Mouse (Mus musculus): ENCODE measurements around the gene Ccdc82. TPM values are rescaled to one million over a fixed set of nuclear protein-coding genes. Genes with fewer than 3 reads are reported as not detected.

Gene Ccdc82
- total RNA-seq (2021): 17.3 and 19.6 TPM in 2 replicates
- long read RNA-seq, full-length matches to known transcripts: 7 of 11 reads
- long read RNA-seq, partial matches to known transcripts: 3 of 11 reads
- long read RNA-seq, other reads (novel, unspliced or antisense): 1 of 11 reads

DNA sequence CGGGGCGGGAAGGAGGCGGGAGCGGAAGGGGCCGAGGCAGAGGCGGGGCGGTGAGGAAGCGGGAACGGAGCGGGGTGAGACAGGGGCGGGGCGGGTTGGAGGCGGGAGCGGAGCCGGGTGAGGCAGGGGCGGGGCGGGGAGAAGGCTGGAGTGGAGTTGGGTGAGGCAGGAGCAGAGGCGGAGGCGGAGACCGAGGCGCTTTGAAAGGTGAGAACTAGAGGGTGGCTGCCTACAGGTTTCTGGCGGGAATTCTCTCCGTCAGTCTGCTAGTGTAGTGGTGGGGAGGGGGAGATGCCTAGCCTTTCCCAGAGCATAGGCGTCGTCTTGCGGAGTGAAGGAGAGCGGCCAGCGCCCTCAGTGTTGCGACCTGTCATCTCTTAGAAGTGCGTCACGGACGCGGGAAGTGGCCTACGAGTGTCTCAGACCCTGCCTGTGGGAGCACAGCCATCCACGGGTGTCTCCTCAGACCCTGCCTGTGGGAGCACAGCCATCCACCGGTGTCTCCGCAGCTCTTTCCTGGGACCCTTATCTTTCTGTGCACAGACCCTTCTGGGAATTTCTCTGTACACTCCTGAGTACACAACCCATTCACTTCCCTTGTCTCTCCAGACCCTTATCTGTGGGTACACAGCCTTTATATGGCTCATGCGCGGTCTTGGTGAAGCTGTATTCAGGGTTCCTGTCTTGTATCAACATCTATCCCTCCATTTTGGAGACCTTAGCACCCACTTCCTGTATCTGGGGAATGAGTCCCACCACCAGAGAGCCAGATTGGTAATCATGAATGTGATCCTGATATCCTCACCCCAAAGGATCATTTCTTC is at the start of gene Ccdc82:
TSS of gene Ccdc82 (plus strand) at position 141 of the 824 bp plus-strand sequence.
- DNase-seq: peak; percentile 97

DNA sequence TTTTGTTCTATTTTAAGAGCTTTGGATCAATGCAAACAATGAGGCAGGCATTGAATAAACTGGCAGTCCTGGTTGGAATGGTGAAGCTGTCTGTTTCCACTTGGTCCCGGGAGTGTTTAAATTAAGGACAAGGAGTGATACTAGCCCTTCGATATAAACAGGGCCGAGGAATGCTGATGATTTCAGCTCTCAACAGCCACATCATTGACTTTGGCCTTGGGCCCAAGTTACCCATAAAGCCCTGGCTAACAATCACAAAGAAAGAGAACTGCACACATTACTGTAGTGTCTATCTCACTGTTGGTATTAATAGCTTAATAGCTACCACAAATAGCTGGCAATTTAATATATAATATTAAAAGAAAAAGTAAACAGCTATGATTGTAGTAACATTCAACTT is 46.7 kb upstream of the Ccdc82 start:
- no peak for DNase-seq

DNA sequence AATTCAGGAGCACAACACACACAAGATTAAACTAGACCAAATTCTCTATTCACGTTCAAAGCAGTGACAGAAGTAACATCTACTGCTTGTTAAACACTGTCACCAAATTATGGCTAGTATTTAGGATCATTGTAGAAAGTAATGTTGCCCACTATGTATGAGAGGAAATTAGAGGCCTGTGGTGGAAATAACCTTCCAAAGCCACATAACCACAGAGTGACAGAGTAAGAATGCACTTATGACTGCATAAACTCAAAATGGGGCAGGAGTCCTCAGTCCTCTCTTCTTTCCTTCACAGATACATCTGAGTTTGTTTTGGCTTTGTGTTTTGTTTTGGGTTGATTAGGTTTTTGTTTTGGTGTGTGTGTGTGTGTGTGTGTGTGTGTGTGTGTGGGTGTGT is 43.6 kb upstream of the Ccdc82 start:
- no peak for DNase-seq

DNA sequence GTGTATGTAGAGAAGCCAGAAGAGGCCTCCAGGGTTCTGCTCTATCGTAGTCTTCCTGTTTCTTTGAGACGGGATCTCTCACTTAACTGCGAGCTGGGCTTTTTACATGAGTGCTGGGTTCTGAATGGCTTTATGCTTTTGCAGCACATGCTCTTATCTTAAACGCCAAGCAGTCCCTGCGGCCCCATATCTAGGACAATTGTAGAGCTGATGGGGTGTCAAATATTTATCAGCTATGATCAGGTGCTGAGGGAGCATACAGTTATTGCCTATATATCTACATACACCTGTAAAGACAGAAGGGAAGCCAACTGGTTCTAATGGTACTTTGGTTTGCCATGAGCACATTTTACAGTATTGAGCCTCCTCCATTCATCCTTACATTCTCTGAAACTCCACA is 43.1 kb upstream of the Ccdc82 start:
- DNase-seq: no peak

DNA sequence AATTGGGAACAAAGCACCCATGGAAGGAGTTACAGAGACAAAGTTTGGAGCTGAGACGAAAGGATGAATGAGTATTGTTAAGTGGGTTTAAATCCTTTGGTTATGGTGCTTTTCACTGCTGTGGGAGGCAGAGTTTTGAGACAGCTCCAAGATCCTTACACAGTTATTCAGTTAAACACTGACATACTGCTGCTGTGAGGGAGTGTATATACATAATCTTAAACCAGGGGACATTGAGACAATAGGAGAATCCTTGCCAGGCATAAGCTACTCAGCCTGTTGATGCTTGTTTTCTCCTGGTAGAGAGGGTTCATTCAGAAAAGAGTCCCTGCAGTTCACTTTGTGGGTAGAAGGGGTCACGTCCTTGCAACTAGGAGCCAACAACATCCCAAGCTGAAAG is 40.4 kb upstream of the Ccdc82 start:
- DNase-seq: no peak

DNA sequence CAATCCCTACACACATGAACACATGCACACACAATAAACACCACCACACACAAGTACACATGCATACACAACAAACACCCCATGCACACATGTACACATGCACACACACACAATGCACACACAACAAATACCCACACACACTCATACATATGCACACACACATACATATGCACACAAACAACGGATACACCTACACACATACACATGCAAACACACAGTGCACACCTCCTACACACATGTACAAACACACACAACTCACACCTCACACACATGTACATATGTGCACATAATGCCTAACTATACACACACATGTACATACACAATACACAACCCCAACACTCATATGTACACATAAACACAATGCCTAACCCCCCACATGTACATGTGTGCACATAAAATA is 20.9 kb upstream of the Ccdc82 start:
- no peak for DNase-seq

DNA sequence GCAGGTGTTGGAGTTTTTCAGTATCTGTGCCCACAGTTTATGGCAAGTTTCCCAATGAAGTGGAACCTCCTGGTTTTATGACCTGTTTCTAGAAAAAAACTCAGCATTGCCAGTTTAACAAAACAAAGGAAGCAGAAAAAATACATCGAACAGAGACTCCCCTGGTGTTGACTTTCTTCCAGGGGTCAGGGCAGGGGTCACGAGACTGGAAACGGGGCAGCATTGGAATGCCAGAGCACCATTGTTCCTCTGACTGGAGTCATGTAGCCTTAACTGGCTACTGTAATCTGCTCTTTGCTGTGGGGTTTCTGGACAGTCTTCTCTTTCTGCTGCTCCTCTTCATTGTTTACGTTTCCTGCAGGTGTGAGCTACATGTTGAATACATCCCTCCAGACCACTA is 16.2 kb upstream of the Ccdc82 start:
- DNase-seq: no peak

DNA sequence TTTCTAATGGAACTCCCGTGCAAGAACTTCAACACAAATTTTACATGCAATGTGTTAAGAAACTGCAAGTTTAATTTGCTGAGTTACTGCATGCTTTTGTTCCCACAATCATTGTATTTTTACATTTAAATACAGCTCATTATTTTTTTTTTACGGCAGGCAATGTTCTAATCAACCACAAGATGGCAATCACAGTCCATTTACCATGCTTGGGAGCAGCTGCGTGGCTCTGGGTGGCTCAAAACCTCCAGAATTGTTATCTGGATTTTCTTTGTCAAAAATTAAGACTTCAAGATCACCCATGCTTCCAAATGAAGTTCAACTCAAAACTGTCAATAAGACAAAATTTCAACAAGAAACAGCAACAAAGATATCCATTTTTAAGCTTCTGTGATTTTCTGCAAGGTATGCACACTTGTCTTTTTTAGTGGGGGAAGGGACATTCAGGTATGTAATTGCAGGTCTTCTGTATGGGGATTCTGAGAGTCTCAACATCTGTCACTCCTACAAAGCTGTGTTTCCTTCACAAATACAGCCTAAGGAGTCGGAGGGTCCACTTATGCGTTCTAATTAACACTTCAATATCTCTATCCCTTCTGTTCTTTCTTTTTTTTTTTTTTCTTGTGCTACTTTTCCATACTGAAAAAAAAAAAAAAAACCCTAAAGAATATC is 15.1 kb upstream of the Ccdc82 start:
- DNase-seq: no peak

DNA sequence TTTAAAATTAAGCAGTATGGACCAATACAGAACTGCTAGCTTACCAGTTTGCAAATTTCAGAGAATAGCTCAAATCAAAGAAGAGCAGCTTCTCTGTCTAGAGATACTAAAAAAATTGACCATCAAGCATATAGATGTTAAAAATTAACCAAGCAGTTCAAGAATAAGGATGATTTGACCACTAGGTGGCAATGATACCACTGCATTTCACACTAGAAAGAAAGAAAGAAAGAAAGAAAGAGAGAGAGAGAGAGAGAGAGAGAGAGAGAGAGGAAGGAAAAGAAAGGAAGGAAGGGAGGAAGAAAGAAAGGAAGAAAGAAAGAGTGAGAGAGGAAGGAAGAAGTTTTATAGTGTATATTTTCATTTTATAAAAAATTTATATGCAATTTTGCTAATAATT is 4.4 kb upstream of the Ccdc82 start:
- no peak for DNase-seq

DNA sequence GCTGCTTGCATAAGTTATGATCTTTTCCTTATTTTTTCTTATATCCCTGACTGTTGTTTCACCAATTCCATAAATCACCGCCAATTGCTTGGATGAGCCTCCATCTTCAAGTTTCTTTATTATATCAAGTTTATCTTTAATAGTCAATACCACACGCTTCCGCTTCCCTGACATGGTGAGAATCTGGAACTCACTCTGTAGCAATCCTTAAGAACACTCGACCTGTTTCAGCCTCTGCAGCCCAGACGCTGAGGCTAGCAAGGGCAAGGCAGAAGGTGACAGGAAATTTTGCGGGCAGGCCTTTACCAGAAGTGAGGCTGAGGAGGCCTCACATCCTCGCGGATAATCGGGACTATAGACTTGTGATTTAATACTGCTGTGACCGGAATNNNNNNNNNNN is 1.3 kb upstream of the Ccdc82 start, which contains the start of gene Jrkl:
TSS of gene Jrkl (minus strand) at position 349 of the 400 bp plus-strand sequence.
- no peak for DNase-seq

DNA sequence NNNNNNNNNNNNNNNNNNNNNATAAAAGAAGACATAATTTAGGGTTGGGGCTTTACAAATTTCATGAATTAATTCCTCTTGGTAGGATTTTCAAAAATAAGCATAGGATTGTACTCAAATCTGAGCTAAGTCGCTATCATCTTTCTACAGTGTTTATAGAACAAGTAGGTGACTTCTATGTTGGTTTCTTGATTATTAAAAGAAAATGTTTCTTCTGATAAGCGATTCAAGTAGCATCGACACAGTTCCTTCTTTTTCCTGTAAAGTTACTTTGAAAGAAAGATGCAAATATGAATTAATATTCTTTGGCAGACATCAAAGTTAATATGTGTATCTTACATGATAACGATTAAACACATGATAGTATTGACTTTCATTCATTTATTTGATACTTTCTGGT is 1.3 kb downstream of the Ccdc82 start:
- no peak for DNase-seq

DNA sequence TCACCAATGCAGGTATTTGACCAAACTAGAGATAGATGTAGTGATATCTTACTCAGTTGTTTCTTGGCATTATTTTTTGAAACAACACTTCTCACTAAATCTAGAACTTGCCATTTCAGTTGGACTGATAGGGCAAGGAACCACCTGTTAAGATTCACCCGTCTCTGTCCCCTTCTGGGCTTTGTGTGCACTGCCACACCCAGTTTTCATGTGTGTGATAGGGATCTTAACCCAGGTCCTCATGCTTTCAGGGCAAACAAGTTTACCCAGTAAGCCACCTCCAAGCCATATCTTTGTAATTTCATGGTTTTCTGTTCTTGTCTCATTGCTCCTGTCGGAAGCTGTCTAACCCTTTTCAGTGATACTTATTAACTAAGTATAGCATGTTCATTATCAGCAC is 4.5 kb downstream of the Ccdc82 start:
- DNase-seq: no peak

DNA sequence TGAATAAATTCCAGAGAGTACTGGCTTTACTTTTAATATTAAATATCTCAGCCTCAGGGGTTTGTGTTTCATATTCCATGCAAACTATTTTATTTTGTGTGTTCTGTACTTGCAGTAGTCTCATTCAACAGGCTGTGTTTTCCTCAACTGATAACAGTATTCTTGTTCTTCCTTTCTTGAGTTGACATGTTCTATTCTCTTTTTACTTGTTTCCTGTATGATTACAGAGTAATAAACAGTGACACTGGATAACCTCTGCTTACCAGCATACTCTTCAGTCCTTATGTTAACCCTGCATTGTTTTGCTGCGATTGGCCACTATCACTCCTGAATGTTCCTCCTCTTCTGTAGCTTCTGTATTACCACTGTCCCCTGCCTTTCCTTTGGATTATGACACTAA is 10.0 kb downstream of the Ccdc82 start:
- DNase-seq: no peak

DNA sequence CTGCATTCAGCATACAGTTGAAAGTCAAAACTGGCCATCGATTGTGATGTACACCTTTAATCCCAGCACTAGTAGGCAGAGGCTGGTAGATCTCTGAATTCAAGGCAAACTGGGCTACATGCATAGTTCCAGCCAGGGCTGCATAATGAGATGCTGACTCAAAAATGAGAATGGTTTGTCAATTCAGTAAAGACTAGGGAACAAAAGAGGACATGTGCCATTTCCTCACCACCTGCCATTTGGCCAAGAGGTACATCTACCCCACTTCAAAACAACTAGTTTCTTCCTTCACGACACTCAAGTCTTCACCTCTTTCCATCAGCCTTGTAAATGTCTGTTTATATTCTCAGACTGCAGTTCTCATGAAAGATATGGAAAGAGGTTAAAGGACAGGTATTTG is 11.4 kb downstream of the Ccdc82 start:
- no peak for DNase-seq

DNA sequence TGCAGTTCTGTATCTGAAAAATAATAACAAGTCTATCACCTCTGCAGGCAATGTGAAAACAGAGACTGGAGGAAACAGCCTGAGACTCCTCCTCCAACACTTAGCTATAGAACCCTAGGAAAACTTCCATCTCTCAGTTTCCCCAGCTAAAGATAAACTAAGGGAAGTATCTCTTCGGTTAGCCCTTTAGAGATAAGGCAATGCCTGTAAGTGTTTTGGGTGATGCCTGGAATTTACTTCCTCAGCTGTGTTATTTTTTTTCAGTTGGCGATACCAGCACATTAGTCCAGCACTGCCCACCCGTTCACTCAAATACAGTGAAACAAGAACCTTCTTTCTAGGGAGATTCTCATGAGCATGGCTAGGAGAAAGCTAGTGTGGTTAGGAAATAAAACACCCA is 14.2 kb downstream of the Ccdc82 start:
- no peak for DNase-seq

DNA sequence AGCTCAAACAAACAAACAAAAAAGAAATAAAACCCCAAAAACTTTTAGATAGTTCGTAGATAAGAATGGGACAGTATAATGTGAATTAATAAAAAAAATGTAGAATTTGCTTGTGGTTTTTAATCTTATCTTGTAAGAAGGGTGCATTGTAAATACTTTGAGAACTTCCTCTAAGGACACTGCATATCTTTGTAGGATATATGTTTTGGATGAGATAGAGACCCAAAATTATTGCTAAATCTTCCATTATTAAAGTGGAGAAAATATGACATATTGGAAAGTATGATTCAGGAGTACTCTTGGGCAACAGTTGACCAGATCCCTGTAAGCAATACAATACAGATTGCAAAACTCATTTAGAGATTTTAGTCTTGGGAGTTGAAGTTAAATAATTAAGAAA is 26.5 kb downstream of the Ccdc82 start:
- DNase-seq: no peak

DNA sequence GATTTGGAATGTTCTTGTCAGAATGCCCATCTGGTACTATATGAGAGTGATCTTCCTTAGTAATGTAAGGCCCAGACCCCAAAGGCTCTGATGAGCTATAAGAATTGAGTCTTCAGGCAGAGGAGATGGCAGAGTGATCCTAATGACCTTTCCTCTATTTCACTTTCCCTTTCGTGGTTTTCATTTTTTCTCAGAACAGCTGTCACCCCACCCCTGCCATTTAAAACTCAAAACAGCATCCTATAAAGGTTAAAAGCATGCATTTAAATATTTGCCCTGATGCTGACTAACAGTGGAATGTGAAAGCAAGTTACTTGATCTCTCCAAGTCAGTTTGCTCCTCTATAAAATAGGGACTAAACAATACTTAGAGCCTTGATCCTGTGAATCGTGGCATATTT is 40.7 kb downstream of the Ccdc82 start:
- DNase-seq: no peak

DNA sequence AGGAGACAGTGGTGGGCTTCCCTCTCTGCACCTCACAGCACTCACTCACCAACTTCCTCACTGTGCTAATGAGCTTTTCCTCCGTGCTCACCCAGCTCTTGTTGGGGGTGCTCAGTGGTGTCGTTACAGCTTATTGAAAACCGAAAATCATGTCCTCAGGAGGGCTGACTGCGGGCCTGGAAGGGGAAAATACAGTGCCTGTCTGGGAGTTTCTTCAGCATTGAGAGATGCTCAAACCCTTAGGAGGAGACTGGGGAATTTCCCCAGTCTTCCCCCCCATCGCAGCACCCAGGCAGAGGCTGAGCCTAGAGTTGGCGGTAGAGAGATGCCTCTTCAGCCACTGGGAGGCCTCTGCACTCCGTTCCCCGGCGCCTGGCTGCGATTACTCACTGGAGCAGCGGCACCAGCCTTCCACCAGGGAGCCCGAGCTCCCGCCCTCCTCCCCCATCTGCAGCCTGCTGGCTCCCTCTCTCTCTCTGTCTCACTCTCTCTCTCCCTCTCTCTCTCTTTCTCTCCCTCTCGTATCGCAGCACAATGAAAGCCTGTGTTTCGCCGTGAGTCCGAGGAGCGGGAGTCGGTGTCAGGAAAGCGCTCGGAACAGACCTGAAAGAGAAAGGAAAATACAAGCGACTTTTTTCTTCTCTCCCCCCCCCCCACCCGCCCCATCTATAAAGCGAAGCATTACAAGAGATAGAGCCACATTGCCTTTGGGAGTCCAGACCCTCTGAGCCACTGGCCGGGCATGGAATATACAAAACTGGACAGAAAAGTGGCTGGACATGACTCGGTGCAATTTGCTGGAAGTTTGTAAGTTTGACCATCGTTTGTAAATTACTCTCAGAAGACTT is 49.7 kb downstream of the Ccdc82 start:
- peak; percentile 89 for DNase-seq

DNA sequence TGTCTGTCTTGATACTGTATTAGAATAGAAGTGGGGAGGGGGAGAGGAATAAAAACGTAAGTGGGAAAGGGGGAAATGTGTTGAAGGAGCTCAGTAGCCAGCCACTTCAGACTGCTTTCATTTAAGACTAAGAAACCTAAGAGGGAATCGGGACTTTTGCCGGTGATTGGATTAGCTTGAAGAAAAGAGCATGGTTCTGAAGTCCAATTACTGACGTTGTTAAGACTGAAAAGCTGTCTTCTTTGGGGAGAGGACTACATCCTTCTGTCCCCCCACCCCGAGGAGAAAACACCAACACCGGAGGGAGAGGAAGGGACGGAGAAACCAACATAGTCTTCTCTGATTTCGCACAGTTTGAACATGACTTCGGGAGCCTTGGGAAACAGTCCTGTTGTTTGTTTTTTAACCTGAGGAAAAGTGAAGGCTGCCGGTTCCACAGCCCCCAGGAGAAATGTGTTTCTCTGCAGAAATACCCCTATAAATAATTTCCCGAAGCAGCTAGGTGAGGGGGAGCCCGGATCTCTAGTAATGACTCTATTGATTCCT is 50.4 kb downstream of the Ccdc82 start:
- DNase-seq: no peak

DNA sequence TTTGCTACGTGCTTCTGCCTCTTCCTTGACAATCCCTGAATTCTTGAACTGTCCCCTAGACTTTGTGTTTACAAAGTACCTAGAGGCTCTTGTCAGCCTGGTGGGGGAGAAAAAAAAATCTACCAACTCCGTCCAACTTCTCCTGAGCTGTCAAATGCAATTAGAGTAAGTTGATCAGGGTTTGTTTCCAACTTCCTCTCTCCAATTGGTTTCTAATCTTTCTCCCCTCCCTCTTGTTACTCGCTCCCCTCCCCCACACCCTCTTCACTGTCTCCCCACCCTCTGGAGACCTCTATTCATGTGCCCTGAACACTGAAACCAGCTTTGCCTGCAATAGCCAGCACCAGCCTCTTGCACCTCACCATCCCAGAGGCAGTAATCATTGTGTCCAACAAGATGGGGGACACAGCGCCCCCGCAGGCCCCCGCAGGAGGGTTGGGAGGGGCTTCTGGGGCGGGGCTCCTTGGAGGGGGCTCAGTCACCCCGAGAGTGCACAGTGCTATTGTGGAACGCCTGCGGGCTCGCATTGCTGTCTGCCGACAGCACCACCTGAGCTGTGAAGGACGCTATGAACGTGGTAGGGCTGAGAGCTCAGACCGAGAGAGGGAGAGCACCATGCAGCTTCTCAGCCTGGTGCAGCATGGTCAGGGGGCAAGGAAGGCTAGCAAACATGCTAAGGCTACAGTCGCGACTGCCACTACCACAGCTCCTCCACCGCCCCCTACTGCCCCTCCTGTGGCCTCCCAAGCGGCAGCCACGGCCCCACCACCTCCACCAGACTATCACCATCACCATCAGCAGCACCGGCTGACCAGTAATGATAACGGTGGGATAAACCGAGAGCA is 51.1 kb downstream of the Ccdc82 start, which contains the start of gene Maml2:
TSS of gene Maml2 (plus strand) at position 290 of the 845 bp plus-strand sequence.
- peak; percentile 49 for DNase-seq

DNA sequence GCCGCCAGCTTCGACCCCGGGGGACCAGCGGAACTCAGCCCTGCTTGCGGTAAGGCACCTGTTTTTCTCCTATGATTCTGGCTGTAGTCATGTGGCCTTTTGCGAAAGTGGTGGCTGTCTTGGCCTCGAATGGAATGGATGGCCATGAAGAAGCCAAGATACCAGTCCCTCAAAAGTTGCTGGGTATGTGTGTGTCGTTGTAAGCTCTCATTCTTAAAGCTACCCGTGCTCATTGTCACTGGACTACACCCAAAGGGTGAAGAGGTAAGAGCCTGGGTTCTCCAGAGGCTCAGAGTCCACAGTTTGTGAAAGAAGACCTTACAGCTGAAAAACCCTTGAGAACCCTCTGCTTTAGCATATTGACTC is 51.7 kb downstream of the Ccdc82 start:
- DNase-seq: no peak
